Mouse (Mus musculus) gastrocnemius, adult 18-20 months (tissue): ENCODE data around the gene Ltbp1. TPM values are rescaled to one million over a fixed set of nuclear protein-coding genes. Genes with fewer than 3 reads are reported as not detected.

Source experiments
- DNase-seq: peaks from one replicate; pipeline ENCODE4 v3.0.0; 2021; ENCODE audit warnings: low spot score
- total RNA-seq, 2 experiments: library from RNA; stranded (reverse); gene quantifications; 2 replicates each; pipeline ENCODE4 v1.2.3; 2021

The Ltbp1 gene
- total RNA-seq, 2 experiments from 2014 or later = 6.5 to 8.6 TPM

DNA sequence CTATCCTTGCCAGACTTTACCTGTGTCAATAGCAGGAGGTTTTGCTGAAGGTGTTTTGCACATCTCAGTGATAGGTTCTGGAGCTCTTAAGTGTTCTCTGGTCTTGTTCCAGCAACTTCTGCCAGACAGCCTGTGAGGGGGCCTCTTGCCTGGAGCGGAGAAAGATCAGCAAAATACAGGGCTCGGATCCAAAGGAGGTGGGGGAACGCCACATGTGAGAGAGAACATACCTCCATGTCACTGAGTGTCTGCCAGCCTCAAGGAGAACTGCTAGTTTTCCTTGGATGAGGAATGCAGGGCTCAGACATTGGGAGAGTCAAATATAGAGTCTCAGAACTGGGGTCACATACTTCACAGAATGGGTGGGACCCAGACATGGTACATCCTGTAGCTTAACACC, 230.4 kb downstream of the Ltbp1 start:
- no peak for DNase-seq

GRCm38 (mm10) chr17:75236543-75236942, 231.2 kb downstream of the Ltbp1 start:
- no peak for DNase-seq

DNA sequence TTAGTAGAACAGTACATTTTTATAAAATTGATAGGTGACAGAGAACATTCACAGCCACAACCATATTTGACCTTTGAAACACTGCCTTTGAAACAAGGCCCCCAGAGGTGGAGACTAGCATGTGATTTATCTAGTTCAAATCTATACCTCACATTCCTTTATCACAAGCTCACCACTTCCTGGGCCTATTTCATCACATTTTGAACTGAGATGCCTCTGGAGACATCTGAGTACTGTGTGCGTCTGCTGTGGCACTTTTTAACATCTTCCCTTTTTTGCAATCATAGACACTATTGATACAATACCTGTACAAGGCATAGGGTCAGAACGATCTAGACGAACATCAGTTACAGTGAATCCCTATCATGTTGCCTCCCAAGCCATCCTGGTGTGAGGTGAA, 232.1 kb downstream of the Ltbp1 start:
- no peak for DNase-seq

GRCm38 (mm10) chr17:75238655-75239054, 233.3 kb downstream of the Ltbp1 start:
- DNase-seq = no peak

DNA sequence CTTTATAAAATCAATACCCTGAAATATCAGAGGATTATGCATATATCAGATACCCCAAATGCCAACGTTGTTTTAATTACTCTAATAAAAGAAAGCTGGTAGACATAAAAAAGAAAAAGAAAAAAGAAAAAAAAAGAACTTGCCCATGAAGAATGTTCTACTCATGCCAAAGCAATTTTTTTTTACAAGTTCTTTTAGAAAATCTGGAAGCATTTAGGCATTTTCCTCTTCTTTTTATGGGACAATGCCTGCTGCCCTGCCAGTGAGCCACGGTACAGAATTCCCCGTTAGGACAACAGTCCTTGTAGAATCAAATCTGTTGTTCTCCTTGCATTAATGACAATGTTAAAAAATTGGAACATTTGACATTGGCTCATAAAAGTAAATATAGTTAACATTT, 234.2 kb downstream of the Ltbp1 start:
- DNase-seq = no peak

- no peak for DNase-seq
Observed at GRCm38 (mm10) chr17:75242086-75242485, 236.7 kb downstream of the Ltbp1 start.

GRCm38 (mm10) chr17:75243221-75243620, 237.9 kb downstream of the Ltbp1 start:
- no peak for DNase-seq

GRCm38 (mm10) chr17:75244148-75244547, 238.8 kb downstream of the Ltbp1 start:
- DNase-seq = no peak

GRCm38 (mm10) chr17:75245085-75245484, 239.7 kb downstream of the Ltbp1 start:
- no peak for DNase-seq

DNA sequence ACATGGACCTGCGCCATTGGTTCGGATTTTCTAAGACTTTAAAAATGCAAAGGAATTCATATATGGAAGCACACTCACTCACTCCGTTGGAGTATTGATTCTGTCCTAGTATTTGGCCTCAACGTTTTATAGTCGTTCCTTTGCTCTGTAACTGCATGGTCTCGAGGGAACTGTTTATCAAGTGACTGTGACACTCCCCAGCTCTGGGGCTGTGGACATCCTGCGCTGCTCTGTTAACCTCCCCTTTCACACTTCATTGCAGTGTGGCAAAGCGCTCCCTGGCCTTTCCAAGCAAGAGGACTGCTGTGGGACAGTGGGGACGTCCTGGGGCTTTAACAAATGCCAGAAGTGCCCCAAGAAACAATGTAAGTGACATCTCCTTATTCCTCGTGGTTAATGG, 243.3 kb downstream of the Ltbp1 start:
- DNase-seq = no peak

DNA sequence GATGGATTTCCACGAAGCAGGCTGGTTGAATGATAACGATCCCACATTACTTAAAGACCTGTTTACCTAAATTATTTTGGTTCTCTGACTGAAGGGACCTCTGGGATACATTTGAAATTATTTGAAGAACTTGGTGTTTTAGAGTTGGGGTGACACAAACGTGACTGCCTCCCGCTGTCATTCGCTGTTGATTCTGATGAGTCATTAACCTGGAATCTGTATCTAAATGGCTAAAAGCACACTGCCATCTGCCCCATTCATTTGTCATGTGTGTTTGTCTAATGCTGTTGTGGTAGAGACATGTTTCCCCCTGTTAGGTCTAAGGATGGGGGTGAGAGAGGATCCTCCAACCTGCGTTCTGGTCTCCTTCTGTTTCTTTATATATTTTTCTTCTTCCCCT, 245.2 kb downstream of the Ltbp1 start:
- DNase-seq = no peak

DNA sequence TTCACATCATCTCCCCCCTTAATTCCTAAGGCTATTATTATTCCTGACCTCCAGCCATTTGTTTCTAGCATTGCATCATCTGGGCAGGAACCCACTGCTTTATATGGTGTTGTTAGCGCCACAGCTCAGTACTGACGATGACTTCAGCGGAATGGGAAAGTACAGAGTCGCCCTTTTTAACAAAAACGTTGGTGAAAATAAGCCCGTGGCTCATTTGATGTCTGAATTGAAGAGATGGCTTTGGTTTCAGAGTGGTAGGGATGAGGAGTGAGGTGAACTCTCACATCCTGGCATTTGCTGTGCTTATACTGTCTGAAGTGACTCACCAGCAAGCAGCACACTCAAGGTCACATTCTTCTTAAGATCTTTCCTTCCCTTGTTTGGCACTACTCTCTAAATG, 245.7 kb downstream of the Ltbp1 start:
- DNase-seq = no peak

GRCm38 (mm10) chr17:75252540-75252939, 247.2 kb downstream of the Ltbp1 start:
- no peak for DNase-seq

GRCm38 (mm10) chr17:75254909-75255308, 249.5 kb downstream of the Ltbp1 start:
- no peak for DNase-seq

GRCm38 (mm10) chr17:75255967-75256366, 250.6 kb downstream of the Ltbp1 start:
- no peak for DNase-seq

DNA sequence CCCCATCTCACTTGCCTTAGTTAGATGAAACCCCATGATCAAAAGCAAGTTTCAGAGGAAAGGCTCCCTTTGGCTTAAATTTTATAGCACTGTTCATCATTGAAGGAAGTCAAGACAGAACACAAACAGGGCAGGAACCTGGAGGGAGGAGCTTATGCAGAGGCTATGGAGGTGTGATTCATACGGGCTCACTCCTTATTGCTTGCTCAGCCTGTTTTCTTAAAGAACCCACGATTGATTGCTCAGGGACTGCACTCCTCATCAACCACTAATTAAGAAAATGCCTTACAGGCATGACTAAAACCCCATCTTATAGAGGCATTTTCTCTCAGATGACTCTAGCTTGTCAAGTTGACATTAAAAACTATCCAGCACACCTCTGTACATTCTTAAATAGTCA, 253.1 kb downstream of the Ltbp1 start:
- DNase-seq = no peak

- no peak for DNase-seq
Observed at GRCm38 (mm10) chr17:75263336-75263990, 258.1 kb downstream of the Ltbp1 start.

DNA sequence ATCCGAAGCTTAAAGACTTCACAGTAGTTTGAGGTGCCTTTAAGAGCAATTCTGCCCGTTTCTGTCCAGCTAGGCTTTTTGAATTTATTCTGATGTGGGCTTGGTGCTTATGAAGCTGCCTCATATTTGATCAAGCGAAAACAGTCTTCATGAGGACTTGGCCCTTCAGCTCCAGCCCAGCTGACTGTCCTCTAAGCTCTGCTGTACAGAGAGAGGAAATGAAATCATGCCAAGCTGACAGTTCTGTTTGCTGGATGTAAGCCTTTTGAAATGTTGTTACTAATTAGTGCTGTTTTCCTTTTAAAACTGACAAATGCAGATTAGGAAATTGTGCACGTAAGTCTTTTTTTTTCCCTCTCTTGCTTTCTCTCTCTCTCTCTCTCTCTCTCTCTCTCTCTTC, 263.1 kb downstream of the Ltbp1 start:
- no peak for DNase-seq

DNA sequence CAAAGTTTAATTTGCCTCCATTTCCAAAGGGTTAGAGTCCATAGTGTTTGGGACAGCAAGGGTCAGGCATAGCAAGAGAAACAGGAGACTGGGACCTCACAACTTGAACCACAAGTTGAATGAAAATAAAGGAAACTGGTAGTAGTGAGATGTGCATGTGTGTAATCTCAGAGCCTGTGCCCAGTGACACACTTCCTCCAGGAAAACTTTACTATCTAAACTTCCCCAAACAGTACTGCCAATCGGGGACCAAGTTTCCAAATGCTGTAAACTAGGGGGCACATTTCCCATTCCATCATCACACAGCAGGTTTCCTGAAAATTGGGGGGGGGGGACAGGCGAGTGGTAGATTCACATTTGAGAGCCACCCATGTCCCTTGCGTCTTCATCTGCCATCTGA, 267.1 kb downstream of the Ltbp1 start:
- DNase-seq = no peak

GRCm38 (mm10) chr17:75273272-75273671, 267.9 kb downstream of the Ltbp1 start:
- no peak for DNase-seq

DNA sequence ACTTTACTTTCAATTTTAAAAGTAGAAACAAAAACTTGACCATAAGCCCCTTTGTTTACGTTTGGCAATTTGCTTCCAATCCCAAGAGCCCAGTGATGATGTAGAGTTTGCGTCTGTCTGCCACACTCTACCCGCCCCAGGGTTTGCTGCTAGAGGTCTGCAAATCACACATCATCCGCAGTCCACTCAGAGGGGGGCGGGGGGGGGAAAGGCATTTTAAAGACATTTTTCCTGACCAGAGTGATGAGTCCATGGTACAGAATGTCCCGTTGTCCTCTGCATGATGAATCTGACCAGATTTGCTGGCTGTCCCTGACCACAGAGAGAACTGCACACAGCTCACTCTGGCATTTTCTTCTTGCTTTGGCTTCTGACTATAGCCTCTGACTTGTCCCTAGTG, 269.9 kb downstream of the Ltbp1 start:
- DNase-seq = no peak

DNA sequence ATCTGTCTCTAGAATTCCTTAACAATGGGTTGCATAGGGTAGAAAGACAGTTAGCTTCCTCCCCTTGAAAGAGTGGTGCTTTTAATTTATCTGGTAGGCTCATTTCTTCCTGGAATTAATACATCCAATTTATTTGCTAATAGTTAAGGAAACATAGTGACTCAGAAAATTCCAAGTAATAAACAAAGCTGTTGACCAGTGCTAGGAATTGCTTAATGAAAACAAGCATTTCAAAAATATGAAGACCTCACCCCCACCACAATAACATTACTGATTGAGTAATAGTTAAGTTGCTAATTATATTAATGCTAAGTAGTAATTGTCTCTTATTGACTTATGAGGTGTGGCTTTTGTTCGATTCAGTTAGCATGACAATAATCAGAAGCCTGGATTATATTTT, 272.7 kb downstream of the Ltbp1 start:
- no peak for DNase-seq

DNA sequence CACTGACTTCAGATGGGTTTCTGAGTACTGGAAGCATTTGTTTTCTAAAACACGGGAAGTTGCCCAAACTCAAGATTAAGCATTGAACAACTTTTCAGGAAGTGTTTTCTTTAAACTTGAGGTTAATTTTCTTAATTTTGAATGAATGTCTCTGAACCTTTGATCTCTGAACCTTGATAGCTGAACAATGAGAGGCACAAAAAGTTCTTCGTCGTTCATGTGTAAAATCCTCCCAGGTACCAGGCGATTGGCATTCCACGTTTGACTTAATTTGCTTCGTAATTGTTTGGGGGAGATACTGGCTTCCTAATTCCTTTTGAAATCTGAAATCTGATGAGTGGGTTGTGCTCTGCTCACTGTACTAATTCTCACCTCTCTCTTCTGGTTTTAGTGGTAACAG, 273.2 kb downstream of the Ltbp1 start:
- DNase-seq = no peak

DNA sequence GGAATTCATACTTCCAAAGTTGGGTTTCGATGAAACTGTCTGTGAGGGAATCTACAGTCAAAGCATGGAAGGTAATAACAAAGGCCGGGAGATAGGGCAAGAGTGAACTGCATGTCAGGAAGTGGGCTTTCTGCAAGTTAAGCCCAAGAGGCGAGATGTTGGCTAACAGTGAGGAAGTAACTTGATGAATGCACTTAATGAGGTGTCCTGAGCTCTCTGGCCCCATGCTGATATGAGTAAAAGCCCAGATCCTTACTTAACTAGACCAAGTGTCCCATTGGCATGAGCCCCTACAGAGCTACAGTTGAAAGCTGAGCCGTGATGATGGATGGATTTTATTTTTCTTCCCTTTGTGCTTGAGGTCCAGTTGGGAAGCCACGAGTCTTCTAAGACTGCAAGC, 276.0 kb downstream of the Ltbp1 start:
- DNase-seq = no peak
